Mouse (Mus musculus) lung, postnatal 0 days (tissue): ENCODE measurements around the gene Sash3.

Experiments used
- CTCF ChIP-seq: IDR thresholded peaks from 2 replicates; pipeline ENCODE4 v1.5.1; 2016; ENCODE audit warnings: antibody characterized with exemption, mild to moderate bottlenecking
- EP300 ChIP-seq: IDR thresholded peaks from 2 replicates; pipeline ENCODE4 v1.6.1; 2016; ENCODE audit warnings: antibody characterized with exemption, mild to moderate bottlenecking, control low read depth

GRCm38 (mm10) chrX:48096580-48096979 is 49.7 kb upstream of the Sash3 start:
- no peak for TF ChIP-seq CTCF
- no peak for TF ChIP-seq EP300
